Mouse (Mus musculus): ENCODE measurements at regions not wholly inside any gene's neighbourhood (a gene's known extent, or its start where the extent isn't known, plus 50 kb on each side); places are given as distances from the start of the nearest gene placed in this dataset.

DNA sequence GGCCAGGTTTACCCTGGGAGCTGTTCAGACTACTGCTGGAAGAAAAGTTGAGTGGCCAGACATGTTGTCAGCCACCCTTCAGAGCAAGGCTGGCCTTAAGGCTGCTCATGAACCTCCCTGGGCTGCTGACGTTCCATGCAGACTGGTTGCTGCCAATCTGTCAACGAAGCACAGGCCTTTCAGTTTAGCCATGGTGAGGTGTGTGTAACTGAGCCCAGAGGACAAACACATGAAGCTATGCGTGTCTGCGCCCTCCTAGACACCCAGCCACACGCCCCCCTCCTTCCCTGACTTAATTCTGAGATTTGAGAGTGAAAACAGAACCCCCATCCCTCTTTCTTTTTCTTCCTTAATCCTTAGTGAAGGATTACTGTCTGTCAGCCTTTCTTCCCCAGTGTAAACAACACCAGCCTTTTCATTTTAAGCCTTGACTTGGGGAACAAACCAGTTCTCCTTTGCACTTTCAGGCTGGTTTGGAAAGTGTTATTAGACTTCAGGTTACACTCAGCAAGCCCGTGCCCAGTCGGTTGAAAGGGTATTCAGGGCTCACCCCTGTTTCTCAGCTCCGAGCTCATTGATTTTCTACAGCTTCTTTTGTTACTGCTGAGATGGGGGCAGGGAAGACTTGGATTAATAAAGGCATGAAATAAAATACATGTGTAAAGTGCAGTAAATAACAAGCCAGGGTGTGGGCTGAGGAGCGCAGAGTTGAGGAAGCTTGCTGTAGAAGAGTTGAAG is 379.4 kb downstream of the Dmrt2 start:
- no peak for DNase-seq

DNA sequence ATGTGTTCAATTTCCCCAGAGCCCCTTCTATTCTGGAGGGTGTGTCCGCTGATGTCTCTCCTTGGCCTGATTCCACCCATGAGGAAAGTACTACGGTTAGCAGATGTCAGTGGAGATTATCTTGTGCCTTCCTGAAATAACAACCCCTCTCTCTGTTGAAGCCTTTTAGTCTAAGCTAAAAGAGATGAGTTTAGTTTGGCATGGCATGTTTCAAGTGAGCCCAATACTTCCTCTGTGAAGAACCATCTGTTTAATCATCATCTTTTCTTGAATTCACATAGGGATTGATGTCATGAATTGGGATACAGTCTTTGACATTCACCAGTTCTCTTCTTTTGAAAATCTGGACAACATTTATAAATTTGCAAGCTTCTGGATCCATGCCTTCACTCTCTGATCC is 387.5 kb downstream of the Dmrt2 start:
- DNase-seq: no peak

DNA sequence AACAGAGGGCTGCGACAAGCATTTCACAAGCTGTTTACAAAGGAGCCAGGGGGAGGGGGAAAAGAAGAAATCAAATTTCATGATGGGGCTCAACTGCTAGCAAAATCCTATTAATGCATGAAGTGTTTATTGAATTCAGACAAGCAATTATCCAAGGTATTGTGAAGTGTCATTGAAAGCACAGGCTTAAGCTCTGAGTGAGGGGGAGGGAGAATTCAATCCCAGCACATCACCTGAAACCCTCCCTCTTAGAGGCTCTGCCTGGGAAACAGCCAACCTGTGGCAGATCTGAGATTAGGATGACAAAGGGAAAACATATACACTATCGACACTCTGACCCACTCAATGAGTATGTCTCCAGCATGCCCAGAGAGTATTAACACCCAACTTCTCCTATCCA is 396.3 kb downstream of the Dmrt2 start:
- no peak for DNase-seq

DNA sequence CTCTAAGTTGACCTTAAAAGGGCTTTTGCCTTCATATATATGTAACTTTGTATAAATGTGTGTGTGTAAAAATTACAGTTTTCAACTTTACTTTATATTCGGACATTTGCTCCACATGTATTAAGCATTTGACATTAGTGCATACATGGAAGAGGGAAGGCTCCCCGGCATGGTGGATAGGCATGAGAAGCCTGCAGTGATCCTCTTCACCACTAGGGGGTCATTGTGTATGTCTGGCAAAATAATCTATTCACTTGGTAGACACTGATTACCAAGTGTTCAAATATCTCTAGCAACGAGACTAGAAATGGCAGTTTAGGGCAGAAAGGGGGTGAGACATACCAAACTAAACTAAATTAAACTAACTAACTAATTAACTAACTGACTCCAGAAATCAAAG is 397.7 kb downstream of the Dmrt2 start:
- DNase-seq: no peak

DNA sequence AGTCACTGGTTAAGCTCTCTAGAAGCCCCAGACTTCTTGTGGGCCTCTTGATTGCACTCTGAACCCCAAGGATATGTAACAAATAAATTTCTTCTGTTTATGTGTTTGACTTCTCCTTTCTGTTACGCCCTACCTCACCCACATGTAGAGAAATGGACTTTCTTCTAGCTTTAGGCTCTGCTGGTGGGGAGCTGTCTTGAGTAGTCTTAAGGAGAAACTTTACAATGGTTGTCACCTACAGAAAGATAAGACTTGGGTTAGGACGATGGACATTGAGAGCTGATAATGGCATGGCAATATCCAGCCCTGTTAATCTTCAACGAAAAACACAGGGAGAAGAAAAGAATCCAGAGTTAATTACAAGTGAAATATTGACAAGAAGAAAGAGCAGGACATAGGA is 416.1 kb downstream of the Dmrt2 start:
- no peak for DNase-seq

DNA sequence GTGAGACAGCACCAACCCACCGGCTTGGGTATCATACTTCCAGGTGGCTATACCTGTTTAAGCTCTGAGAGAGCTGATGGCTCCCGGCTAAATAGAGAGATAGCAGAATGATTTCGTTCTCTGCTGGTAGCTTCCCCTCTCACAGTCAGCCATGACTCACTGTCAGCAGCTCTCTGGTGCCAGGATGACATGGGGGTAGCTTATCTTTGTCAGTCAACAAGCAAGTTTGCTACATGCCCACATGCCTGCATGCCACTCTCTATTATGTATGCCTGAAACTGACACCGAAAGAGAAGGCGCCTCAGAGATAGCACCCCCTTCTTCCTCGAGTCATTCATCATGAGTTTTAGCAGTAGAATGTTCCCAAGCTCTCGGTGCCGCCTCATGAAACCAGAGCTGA is 419.2 kb downstream of the Dmrt2 start:
- DNase-seq: peak; percentile 32

DNA sequence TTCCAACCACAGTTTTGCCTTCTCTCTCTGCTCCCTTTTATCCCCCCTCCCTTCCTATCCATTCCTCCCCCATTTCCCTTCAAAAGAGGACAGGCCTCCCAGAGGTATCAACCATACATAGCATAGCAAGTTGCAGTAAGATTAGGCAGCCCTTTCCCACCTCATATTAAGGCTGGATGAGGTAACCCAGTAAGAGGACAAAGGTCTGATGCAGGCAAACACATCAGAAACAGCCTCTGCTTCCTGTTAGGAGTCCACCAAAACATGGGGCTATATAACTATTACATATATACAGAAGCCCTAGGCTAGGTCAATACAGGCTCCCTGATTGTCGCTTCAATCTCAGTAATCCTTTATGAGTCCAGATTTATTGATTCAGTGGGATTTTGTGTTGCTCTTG is 421.6 kb downstream of the Dmrt2 start:
- no peak for DNase-seq

DNA sequence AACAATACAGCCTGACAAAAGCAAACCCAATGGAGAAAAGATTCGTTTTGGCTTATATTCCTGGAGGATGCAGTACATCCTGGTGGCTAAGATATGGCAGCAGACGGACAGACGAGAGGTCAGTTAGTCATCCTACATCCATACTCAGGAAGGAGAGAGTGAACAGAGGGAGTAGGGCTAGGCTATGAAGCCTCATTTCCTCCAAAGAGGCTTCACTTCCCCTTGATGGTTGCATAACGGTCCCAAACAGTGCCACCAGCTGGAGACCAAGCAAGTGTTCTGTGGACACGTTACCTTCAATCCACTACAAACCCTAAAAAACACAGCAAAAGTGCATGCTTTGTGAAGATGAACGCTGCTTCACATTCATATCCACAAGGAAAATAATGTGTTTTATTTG is 442.1 kb downstream of the Dmrt2 start:
- no peak for DNase-seq

DNA sequence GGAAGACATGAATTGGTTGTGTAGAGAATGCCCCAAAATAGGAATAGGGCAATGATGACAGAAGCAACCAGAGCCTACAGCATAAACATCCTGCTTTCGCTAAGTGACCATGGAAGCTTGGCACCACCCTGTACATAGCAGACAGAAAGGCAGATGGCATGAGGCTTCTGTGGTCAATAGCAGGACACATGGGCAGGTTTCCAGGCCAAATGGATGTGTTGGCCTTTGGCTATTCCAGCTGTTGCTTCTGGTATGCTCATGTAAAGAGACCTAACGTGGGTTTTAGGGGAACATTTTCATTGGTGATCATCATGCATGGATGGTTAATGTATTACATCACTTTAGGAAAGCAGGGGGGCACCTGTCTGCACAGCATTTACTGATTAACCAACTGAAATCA is 456.2 kb downstream of the Dmrt2 start:
- no peak for DNase-seq

DNA sequence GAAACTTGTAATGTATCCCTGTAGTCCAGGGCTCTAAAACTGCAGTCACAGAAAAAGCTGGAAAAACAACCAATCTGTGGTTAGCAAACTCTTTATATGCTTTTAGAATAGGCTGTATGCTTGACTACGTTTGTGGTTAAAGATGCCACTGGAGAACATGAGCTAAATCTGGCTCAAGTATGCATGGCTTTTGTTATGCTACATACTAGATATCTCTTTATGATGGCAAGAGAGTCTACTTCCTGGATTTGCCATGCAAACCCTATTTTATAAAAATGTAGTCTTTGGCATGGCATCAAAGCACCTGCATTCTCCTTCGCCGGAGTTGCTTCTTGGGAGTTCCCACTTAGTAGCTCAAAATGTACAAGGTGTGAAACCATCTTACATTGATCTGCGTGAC is 462.2 kb downstream of the Dmrt2 start:
- no peak for DNase-seq

DNA sequence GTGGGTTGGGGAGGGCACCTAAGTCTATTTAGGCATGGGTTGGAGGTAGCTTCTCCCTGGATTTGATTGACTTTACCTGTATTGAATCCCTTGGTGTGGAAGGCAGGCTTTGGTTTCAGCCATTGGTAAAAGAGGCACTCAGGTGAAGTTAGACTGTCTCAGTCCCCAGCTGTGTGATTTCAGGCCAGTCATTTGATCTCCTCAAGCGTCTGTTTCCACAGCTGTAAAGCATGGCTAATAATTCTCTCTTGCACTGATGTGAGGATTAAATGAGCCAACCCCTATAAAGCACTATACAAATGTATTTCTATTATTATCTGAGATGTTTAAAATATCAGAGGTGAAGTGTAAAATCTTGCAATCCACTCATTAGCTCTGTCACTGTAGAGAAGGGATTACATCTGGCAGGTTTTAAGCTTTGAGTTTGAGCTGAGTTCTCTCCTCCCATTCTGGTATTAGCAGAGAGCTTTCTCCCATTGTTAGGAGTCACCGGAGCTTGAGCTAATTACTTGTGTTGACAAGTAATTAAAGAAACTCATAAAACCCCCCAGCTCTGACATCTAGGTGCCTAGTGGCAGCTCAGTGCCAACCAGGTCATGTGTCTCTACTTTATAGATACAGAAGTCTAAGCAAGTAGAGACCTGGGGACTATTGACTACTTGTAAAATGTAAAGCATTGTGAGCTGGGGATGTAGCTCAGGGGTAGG is 463.3 kb downstream of the Dmrt2 start:
- no peak for DNase-seq

DNA sequence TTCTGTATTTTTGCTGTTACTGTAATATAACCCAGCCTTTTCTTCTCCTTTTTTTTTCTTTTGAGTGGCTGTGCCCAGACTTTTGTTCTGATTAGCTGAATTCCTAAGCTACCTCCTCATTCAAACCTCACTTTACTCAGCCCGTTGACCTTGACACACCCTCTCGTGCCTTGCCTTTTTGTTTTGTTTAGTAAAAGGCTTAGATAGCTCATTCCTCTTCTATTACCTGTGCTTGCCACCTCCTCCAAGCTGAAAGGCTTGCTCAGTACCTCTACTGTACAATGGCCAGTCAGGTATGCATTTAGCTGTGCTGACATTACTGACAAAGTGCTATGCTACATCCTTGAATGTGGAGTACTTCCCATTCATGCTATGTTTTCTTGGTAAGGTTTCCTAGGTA is 464.2 kb upstream of the Smarca2 start:
- DNase-seq: no peak

DNA sequence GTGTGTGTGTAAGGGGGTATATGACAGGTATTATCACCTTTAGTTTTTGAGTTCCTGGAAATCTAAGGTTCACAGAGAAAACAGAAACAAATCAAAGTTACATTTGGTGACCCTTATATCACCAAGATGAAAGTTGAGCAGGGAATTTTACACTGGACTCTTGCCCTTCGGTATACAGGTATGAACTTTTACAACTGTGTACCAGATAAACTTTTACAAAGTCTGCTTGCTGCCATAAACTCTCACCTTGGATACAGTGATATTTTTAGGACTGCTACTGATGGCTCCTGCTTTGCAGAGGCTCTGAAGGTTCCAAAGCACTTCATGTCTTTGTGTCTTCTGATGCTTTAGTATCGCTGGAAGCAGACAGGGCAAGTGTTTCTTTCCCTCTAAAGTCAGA is 461.3 kb upstream of the Smarca2 start:
- no peak for DNase-seq

DNA sequence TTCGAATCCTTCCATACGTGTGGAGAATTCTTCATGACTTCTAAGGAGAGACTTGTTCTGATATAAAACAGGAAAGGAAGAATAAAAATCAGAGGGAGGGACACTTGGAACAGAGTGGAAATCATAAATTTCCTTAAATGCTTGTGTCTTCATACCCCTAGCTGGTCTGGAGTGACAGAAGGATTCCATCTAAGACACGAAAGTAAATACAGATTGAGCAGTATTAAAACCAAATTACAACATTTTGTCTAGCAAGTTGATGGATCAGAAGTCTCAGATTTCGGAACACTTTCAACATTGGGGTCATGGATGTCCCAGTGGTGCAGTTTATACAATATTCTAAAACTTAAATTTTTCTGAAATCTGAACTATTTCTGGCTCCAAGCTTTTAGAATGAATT is 453.6 kb upstream of the Smarca2 start:
- no peak for DNase-seq

DNA sequence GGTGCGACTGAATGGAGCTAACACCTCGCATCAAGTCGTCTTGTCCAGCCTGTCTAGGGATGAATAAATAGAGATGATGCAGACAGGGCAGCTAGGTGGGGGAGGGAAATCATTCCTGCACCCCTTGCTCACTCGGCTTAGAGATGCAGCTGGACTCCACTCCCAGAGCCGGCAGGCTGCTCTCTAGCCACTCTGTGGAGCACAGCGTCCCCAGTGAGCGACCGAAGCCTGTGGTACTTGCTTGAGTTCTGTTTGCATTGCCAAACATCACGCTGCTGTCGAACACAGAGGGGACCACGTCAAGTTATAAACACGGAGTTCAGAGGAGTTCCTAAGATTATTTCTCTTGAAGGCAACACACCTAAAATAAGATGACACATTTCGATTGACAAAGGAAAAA is 439.9 kb upstream of the Smarca2 start:
- DNase-seq: no peak

DNA sequence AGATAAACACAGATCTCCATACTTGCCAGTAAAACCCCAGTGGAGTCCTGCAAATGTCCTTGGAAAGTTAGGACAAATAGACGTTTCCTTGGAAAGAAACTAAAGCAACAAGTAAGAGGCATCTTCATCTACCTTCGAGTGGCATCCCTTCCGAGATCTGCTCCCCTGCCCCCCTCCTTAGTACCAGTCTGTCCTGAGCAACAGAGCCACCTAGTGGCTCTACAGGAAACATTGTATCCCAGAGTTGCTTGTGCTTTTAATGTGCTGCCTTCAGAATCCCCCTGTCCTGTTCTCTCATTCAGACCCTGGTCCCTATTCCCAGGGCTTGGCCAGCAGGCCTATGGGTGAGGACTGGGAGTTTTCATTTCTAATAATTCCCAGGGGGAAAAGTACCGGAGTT is 423.1 kb upstream of the Smarca2 start:
- DNase-seq: peak; percentile 3

DNA sequence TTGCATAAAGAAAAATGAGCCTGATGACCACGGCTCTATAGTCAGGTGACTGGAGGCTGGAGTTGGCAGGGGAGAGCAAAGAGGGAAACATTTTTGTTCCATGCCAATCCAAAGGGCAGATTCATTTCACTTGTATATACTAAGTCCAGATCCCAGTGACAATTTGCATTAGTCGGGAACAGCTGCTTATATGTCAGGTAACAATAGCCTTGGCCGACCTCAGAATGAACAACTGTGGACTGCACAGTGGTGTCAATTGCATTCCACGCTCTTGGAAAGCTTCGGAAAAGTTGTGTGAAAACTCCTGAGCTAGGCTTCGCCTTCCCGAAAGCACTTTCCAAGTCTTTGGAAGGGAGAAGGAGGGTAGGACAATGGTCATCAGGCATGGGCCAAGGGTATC is 419.8 kb upstream of the Smarca2 start:
- DNase-seq: no peak

DNA sequence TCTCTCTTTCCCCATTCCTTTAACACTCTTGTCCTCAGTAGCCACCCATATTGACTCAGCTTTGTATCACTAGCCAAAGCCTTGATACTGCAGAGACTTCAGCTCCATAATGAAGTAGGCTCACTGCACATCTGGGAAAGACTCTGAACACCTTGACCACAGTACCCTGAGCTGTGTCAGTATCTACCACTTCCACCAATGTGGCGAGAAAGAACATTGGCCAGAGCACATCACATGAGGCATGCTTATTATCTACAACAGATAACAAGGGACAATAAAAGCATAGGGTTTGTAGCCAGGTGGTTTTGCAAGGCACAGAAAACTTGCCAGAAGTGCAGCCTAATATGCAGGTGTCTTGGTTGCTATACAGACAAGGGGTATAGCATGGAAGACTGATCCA is 414.0 kb upstream of the Smarca2 start:
- no peak for DNase-seq

DNA sequence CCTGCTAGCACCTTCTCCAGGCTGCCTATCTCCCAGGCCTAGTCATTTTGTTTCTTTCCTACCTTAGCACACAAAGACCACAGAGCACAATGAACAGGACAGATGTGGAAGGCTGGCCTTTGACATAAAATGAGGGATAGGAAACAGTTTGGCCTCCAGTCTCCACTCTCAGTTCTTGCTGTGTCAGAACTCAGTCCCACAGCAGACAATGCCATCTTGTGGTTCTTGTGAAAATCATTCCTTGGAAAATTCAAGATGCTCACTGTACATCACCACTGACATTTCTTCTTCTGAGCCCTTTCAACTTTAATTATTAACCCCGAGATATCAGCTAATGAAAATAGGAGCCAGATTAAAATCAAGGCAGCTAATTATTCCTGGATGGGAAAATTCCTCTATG is 411.2 kb upstream of the Smarca2 start:
- DNase-seq: no peak

DNA sequence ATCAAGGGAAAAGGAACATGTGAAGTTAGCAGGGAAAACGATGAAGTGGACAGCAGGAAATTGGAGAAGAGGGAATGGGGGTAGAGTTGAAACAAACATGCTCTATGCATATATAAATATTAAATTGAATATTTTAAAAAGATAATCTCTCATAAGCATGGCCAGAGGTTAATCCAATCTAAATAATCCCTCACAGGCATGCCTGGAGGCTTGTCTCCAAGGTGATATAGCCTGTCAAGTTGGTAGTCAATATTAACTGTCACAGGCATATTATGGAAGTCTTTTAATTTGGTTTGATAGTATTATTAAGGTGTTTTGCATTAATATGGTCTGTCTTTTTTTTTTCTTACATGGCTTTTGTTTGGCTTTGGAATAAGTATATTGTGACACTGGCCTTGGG is 396.1 kb upstream of the Smarca2 start:
- no peak for DNase-seq

DNA sequence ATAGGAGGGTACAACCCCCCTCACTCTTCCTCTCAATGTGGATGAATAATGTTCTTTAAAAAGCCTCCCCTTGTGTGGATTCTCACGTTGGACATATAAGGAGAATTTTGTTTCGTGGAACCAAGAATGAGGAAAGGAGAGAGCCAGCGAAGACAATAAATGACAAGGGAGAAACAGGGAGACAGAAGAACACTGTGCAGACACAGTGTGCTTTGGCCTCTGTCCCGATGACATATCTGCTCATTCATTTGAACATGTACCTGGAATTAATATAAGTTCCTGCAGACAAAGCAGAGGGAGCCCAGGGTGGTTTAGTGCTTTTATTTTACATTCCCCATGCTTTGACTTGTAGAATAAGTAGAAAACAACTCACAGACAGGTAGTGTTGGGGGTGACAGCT is 370.3 kb upstream of the Smarca2 start:
- DNase-seq: no peak

DNA sequence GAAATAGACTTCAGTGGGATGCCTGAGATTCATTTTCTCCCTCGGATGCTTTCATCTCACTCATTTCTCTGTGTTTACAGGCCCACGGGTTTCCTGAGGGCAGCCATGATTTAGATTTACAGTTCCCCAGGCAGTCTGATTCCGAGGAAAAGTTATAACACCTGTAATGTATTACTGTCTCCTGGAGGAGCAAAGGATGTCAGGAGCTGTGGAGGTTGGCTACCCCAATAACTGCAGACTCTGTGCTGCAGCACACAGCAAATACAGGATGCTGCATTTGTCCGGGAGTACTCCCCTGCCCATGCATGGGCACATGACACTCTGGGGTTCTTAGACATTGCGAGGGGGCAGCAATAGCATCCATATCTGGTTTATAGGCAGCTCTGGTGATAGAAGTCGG is 360.8 kb upstream of the Smarca2 start:
- DNase-seq: no peak

DNA sequence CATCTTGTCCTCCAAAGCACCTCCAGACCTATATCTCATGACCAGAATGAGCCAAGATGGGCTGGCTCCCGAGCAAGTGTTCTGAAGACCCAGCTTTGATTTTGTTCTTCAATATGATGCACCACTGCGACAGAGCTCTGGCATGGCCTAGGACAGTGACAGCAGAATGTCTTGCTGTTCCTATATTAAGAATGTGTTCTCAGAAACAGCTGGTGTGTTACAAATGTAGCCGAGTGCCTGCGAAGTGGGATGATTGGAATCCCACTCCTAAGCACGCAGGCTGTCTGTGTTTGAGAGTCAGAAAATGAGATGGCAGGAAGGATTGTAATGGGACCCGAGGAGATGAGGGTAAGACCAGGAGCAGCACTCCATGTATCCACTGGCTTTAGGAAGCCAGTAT is 355.1 kb upstream of the Smarca2 start:
- no peak for DNase-seq

DNA sequence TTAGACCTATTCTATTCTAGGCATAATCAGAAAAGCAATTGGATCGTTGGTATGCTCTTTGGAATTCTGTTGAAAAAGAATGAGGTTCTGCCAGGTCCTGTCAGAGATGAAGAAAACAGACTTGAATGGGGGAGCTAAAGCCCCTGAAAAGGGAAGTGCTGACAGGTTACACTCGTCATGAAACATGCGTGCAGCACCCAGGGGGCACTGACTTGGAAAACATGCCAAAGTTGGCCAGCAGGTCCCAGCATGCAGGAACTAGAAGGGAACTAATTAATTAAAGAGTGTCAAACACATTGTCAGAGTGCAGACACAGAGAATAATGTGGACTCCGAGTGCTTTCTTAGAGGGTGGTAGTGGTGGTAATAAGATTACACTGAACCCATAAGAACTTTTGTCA is 346.2 kb upstream of the Smarca2 start:
- DNase-seq: no peak

DNA sequence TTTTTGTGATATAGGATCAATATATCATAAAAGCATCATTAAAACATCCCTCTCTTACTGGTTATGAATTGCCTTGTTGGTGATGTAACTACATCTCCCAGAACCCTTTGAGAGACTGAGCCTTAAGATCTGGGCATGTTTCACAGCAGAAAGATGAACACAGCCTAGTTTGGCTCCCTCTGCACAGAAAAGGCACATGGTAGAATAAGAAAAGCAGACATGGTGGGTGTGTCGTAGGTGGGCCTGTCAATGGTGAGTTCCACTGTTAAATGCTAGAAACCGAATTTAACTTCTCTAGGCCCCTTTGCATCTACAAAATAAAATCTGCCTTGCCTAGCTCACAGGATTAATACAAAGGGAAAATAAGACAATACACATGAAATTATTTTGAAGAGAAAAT is 343.3 kb upstream of the Smarca2 start:
- no peak for DNase-seq
